Mouse (Mus musculus): ENCODE results near the gene Ccdc150. TPM values are rescaled to one million over a fixed set of nuclear protein-coding genes. Genes with fewer than 3 reads are reported as not detected.

Ccdc150 gene
- 0.11 and 0.12 TPM in 2 replicates for polyA plus RNA-seq (2015; fragmentation: Nextera tagmentation; extraction: Ambion mirVana)

DNA sequence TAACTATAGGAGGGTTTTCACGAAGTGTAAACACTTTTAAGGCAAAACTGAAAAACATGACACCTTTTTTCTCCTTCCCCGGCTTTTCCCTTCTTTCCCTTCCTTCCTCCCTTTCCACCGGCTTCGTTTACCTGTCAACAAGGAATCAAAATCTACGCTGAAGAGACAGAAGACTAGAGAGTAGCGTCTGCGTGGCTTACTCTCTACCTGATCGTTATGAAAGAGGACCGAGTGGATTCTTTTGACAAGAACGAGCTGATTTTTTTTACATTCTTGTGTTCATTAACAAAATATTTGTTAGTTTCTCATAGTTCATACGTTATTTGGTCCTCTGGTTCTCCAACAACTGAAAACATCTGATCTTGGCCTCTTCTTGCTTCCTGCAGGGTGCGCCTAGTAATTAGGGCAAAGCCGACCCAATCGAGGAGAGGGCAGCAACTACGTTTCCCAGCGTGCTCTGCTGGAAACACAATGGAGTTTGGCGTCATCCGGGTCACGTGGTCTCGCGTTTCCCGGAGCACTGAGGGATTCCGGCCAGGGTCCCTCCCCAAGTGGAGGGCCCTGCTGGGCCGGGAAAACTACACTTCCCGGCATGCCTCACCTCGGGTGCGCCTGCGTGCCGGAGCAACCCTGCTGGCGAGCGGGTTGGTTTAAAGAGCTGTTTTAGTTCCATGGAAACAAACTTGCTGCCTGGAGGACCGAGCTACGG lies at the start of gene Ccdc150:
Gene Ccdc150 (plus strand): TSS at position 526 of the 709 bp plus-strand sequence.

Other genes starting within 250 kb of the Ccdc150 start
- 7.3 and 7.5 TPM in 2 replicates for gene Hecw2, start 55.5 kb upstream of the Ccdc150 start, polyA plus RNA-seq (2015; fragmentation: Nextera tagmentation; extraction: Ambion mirVana)
- gene Gtf3c3, start 188.3 kb downstream of the Ccdc150 start, polyA plus RNA-seq (2015; fragmentation: Nextera tagmentation; extraction: Ambion mirVana), result 15.1 and 15.2 TPM in 2 replicates